Mouse (Mus musculus): ENCODE data around the gene Nphp1. TPM values are rescaled to one million over a fixed set of nuclear protein-coding genes. Genes with fewer than 3 reads are reported as not detected.

The Nphp1 gene
- polyA plus RNA-seq, 1 experiment from 2014 or later: 19.0 TPM

- WGBS: 82% methylated on average over 9 of the region's 9 CpGs
- Histone ChIP-seq H3K27me3 (replicated peaks) (no peaks in the 10 kb centered on the region), H3K4me1 (replicated peaks) (no peaks in the 10 kb centered on the region), H3K27ac (no peak overlapping the region), H3K4me2 (replicated peaks) (no peak overlapping the region), H3K36me3 (no peaks in the 10 kb centered on the region), H3K4me3 (replicated peaks) (no peak overlapping the region), H3K9ac (no peak overlapping the region), H3K9me3 (no peaks in the 10 kb centered on the region)
- peak; percentile 50 for ATAC-seq
These were observed 47.8 kb downstream of the Nphp1 start for GRCm38 (mm10) chr2:127740756-127741519.

- Histone ChIP-seq H3K9me3 (no peaks in the 10 kb centered on the region), H3K9ac (no peak overlapping the region), H3K4me3 (replicated peaks) (no peak overlapping the region), H3K27ac (no peak overlapping the region), H3K36me3 (no peaks in the 10 kb centered on the region), H3K27me3 (replicated peaks) (no peaks in the 10 kb centered on the region), H3K4me1 (replicated peaks) (0 out of 2 replicates have a peak, but pooled peaks cover 3% of the 10 kb centered on the region), H3K4me2 (replicated peaks) (no peak overlapping the region)
- WGBS: 85% methylated on average over 3 of the region's 3 CpGs
- no peak for ATAC-seq
These were observed 50.8 kb downstream of the Nphp1 start for GRCm38 (mm10) chr2:127737885-127738284.

- Histone ChIP-seq H3K4me1 (replicated peaks) (0 out of 2 replicates have a peak, but pooled peaks cover 3% of the 10 kb centered on the region), H3K36me3 (no peaks in the 10 kb centered on the region), H3K27me3 (replicated peaks) (no peaks in the 10 kb centered on the region), H3K4me3 (replicated peaks) (no peak overlapping the region), H3K9me3 (no peaks in the 10 kb centered on the region), H3K27ac (peak overlapping the region; percentile 77), H3K9ac (no peak overlapping the region), H3K4me2 (replicated peaks) (no peak overlapping the region)
- no peak for ATAC-seq
- 69% methylated on average over 6 of the region's 6 CpGs for WGBS
These were observed 52.0 kb downstream of the Nphp1 start for GRCm38 (mm10) chr2:127736631-127737209.

GRCm38 (mm10) chr2:127735512-127736145 is 53.1 kb downstream of the Nphp1 start:
- H3K9ac ChIP-seq: no peak overlapping the region
- peaks cover 3% of the 10 kb centered on the region; the same call in 1 of the 2 replicates for H3K4me1 ChIP-seq (replicated peaks)
- no peak overlapping the region for H3K4me3 ChIP-seq (replicated peaks)
- H3K27ac ChIP-seq: peak overlapping the region; percentile 79
- 48% methylated on average over 9 of the region's 9 CpGs for WGBS
- no peaks in the 10 kb centered on the region for H3K9me3 ChIP-seq
- peak overlapping the region; percentile 35; the same call in 1 of the 2 replicates for H3K4me2 ChIP-seq (replicated peaks)
- peak; percentile 93 for ATAC-seq
- H3K36me3 ChIP-seq: no peaks in the 10 kb centered on the region
- H3K27me3 ChIP-seq (replicated peaks): no peaks in the 10 kb centered on the region

GRCm38 (mm10) chr2:127734889-127735288 is 53.8 kb downstream of the Nphp1 start:
- no peak overlapping the region for H3K9ac ChIP-seq
- H3K4me2 ChIP-seq (replicated peaks): no peak overlapping the region
- H3K27me3 ChIP-seq (replicated peaks): no peaks in the 10 kb centered on the region
- WGBS: 66% methylated on average over 5 of the region's 5 CpGs
- H3K36me3 ChIP-seq: no peaks in the 10 kb centered on the region
- H3K4me3 ChIP-seq (replicated peaks): no peak overlapping the region
- peak overlapping the region; percentile 14; the same call in 1 of the 2 replicates for H3K27ac ChIP-seq
- no peaks in the 10 kb centered on the region for H3K9me3 ChIP-seq
- peaks cover 4% of the 10 kb centered on the region; the same call in 1 of the 2 replicates for H3K4me1 ChIP-seq (replicated peaks)
- ATAC-seq: peak; percentile 71

GRCm38 (mm10) chr2:127730301-127730997 is 58.2 kb downstream of the Nphp1 start:
- no peak overlapping the region for H3K9ac ChIP-seq
- H3K27ac ChIP-seq: no peak overlapping the region
- no peaks in the 10 kb centered on the region for H3K9me3 ChIP-seq
- peaks cover 5% of the 10 kb centered on the region; the same call in 1 of the 2 replicates for H3K4me1 ChIP-seq (replicated peaks)
- peak; percentile 1; the same call in 1 of the 2 replicates for ATAC-seq
- no peak overlapping the region for H3K4me2 ChIP-seq (replicated peaks)
- no peaks in the 10 kb centered on the region for H3K36me3 ChIP-seq
- no peaks in the 10 kb centered on the region for H3K27me3 ChIP-seq (replicated peaks)
- no peak overlapping the region for H3K4me3 ChIP-seq (replicated peaks)
- WGBS: 55% methylated on average over 7 of the region's 7 CpGs

GRCm38 (mm10) chr2:127729671-127730070 is 59.0 kb downstream of the Nphp1 start, which contains the start of gene Mall:
Gene Mall, minus strand, starts transcription at chr2:127729932.
- Histone ChIP-seq H3K9ac (peak within 1 kb of the TSS; percentile 45), H3K4me3 (replicated peaks) (peak within 1 kb of the TSS; percentile 32), H3K36me3 (no peaks in the 10 kb centered on the region), H3K4me1 (replicated peaks) (peaks cover 5% of the 10 kb centered on the region; the same call in 1 of the 2 replicates), H3K9me3 (no peaks in the 10 kb centered on the region), H3K27me3 (replicated peaks) (no peaks in the 10 kb centered on the region), H3K27ac (peak within 1 kb of the TSS; percentile 63), H3K4me2 (replicated peaks) (peak within 1 kb of the TSS; percentile 58)
- WGBS: under 1% methylated on average over 26 of the region's 26 CpGs
- peak; percentile 68 for ATAC-seq

- H3K36me3 ChIP-seq: no peaks in the 10 kb centered on the region
- WGBS: 32% methylated on average over 15 of the region's 15 CpGs
- peak overlapping the region; percentile 45; the same call in 1 of the 2 replicates for H3K9ac ChIP-seq
- peaks cover 5% of the 10 kb centered on the region; the same call in 1 of the 2 replicates for H3K4me1 ChIP-seq (replicated peaks)
- H3K4me3 ChIP-seq (replicated peaks): peak overlapping the region; percentile 32
- ATAC-seq: peak; percentile 78
- peak overlapping the region; percentile 63 for H3K27ac ChIP-seq
- H3K4me2 ChIP-seq (replicated peaks): peak overlapping the region; percentile 58
- H3K27me3 ChIP-seq (replicated peaks): no peaks in the 10 kb centered on the region
- no peaks in the 10 kb centered on the region for H3K9me3 ChIP-seq
These were observed 59.8 kb downstream of the Nphp1 start for GRCm38 (mm10) chr2:127728661-127729450.

- no peak for ATAC-seq
- H3K4me2 ChIP-seq (replicated peaks): no peak overlapping the region
- WGBS: 68% methylated on average over 6 of the region's 6 CpGs
These were observed 60.6 kb downstream of the Nphp1 start for GRCm38 (mm10) chr2:127728146-127728545.

GRCm38 (mm10) chr2:127723193-127723592 is 65.5 kb downstream of the Nphp1 start:
- Histone ChIP-seq H3K9ac (no peak overlapping the region), H3K4me3 (replicated peaks) (no peak overlapping the region), H3K9me3 (no peaks in the 10 kb centered on the region), H3K36me3 (no peaks in the 10 kb centered on the region), H3K27me3 (replicated peaks) (no peaks in the 10 kb centered on the region), H3K4me2 (replicated peaks) (no peak overlapping the region), H3K4me1 (replicated peaks) (peaks cover 21% of the 10 kb centered on the region), H3K27ac (peak overlapping the region; percentile 44; the same call in 1 of the 2 replicates)
- no peak for ATAC-seq
- 55% methylated on average over 4 of the region's 4 CpGs for WGBS

More at GRCm38 (mm10) chr2:127728146-127728545, 60.6 kb downstream of the Nphp1 start:
- Histone ChIP-seq H3K36me3 (no peaks in the 10 kb centered on the region), H3K4me1 (replicated peaks) (peaks cover 11% of the 10 kb centered on the region), H3K9me3 (no peaks in the 10 kb centered on the region), H3K27ac (peak overlapping the region; percentile 55; the same call in 1 of the 2 replicates), H3K9ac (no peak overlapping the region), H3K27me3 (replicated peaks) (no peaks in the 10 kb centered on the region), H3K4me3 (replicated peaks) (no peak overlapping the region)
